Mouse (Mus musculus): ENCODE results near the gene Trpv6. TPM values are rescaled to one million over a fixed set of nuclear protein-coding genes. Genes with fewer than 3 reads are reported as not detected.

Trpv6 gene
- not detected in 2 replicates for polyA plus RNA-seq (2012; ENCODE audit: insufficient read depth, insufficient read length, missing spikeins)

DNA sequence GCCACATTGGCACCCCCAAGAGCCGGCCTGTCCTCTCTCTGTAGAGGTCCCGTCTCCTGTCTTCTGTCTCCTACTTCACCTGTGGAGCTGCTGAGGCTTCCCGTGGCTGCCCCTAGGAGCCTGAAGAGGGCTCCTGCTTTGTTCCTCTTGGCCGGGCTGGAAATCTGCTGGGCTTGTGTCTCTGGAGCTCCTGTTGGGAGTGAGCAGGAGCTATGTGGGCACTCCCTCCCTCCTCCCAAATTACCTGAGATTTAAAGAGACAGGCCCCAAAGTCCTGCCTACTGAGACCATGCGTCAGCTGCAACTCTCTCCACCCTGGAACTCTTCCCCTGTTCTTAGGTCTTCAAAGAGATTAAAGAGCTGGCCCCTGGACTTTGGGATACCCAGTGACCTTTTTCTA, at the start of gene Trpv6:
TSS of gene Trpv6 (minus strand) at position 228 of the 400 bp plus-strand sequence.
- no peak for TF ChIP-seq CTCF (IDR thresholded peaks at IDR 0.05; ENCODE audit: low read depth, low read length)
- no peak for TF ChIP-seq POLR2A (IDR thresholded peaks at IDR 0.05; ENCODE audit: borderline replicate concordance, low read depth, low read length)
- H3K27ac ChIP-seq (ENCODE audit: insufficient read depth, low read depth, low read length), result no peak within 1 kb of the TSS

DNA sequence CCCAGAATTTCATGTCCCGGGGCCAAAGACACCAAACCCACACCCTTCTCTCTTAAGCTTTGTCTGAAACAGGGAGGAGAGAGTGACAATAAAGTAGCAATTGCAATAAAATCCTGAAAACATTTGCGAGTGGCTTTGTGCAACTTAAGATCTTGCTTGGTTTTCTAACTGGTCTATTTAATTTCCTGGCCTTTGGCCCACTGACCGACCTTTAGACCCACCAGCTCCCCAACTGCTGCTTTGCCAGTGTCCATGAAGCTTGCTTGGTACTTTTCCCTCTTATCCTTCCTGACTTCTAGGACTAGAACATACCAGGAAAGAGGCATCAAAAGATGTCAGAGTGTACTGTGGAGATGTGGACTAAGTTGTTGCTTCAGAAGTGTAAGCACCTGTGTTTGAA, 49.4 kb upstream of the Trpv6 start:
- Histone ChIP-seq H3K4me3 (ENCODE audit: insufficient read depth, low read length) (no peak overlapping the region), H3K4me1 (ENCODE audit: control insufficient read depth, insufficient read depth, low read length) (no peaks in the 10 kb centered on the region), H3K27ac (ENCODE audit: insufficient read depth, low read depth, low read length) (no peak overlapping the region)
- TF ChIP-seq POLR2A (IDR thresholded peaks at IDR 0.05; ENCODE audit: borderline replicate concordance, low read depth, low read length) (no peak), CTCF (IDR thresholded peaks at IDR 0.05; ENCODE audit: low read depth, low read length) (no peak)

More for the DNA sequence above, at the start of gene Trpv6:
- no peaks in the 10 kb centered on the region for H3K4me1 ChIP-seq (ENCODE audit: control insufficient read depth, insufficient read depth, low read length)
- no peak within 1 kb of the TSS for H3K4me3 ChIP-seq (ENCODE audit: insufficient read depth, low read length)

DNA sequence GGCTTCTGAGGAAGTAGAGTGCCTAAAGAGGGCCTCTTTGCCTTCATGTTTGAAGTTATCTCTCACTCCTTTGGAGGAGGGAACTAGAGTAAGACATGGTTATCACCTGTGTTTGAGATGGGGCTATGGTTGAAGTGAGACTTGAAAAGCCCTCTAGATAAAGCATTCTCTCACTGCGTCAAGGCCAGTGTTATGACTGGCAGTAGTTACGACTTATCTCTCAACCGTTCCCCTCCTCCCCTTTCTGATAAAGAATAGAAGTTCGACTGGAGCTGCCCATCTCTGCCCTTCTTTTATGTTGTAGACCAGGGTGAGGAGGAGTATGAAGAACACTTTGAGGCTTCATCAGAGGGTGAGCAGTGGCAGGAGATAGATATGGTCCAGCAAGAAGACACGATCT, 48.7 kb upstream of the Trpv6 start:
- Histone ChIP-seq H3K4me1 (ENCODE audit: control insufficient read depth, insufficient read depth, low read length) (no peaks in the 10 kb centered on the region), H3K27ac (ENCODE audit: insufficient read depth, low read depth, low read length) (no peak overlapping the region), H3K4me3 (ENCODE audit: insufficient read depth, low read length) (no peak overlapping the region)
- TF ChIP-seq CTCF (IDR thresholded peaks at IDR 0.05; ENCODE audit: low read depth, low read length), result no peak
- TF ChIP-seq POLR2A (IDR thresholded peaks at IDR 0.05; ENCODE audit: borderline replicate concordance, low read depth, low read length), result no peak

DNA sequence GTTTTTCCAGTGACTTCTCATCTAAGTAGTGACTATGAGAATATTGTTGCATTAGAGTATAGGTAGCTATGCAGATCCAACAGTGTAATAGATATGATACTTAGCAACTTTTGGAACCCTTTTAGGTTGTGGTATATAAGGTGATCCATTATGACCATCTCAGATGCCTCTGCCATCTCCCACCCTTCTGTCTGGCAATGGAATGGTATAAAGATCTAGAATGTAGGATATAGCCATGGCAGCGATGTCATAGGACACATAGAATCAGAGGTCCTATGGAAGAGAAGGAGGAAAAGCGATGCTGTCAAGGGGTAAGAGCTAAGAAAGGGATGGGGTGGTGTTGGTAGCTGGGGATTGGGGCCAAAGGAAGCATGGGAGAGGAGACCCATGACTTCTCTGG, 47.9 kb upstream of the Trpv6 start, which contains the start of gene Llcfc1:
TSS of gene Llcfc1 (plus strand) at position 301 of the 400 bp plus-strand sequence.
- TF ChIP-seq POLR2A (IDR thresholded peaks at IDR 0.05; ENCODE audit: borderline replicate concordance, low read depth, low read length) (no peak), CTCF (IDR thresholded peaks at IDR 0.05; ENCODE audit: low read depth, low read length) (no peak)
- Histone ChIP-seq H3K27ac (ENCODE audit: insufficient read depth, low read depth, low read length) (no peak within 1 kb of the TSS), H3K4me3 (ENCODE audit: insufficient read depth, low read length) (no peak within 1 kb of the TSS), H3K4me1 (ENCODE audit: control insufficient read depth, insufficient read depth, low read length) (no peaks in the 10 kb centered on the region)

DNA sequence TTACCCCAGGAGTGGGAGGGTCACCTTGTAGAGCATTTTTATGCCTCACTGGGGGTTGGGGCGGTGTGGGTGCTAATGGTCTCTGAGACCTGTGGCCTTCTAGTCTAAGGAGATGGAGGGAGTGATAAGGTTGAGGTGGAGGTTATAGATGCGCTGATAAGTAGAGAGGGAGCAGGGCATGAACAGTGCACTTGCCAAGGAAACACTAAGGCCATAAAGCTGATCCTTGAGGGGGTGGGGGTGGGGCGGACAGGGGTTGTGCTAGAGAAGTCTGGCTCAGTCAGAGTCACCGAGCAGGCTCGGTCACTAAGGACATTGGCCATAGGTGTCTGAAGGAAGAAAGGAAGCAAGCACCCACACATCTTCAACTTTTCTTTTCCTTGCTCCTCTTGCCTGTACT, 45.5 kb upstream of the Trpv6 start:
- no peak for TF ChIP-seq POLR2A (IDR thresholded peaks at IDR 0.05; ENCODE audit: borderline replicate concordance, low read depth, low read length)
- TF ChIP-seq CTCF (IDR thresholded peaks at IDR 0.05; ENCODE audit: low read depth, low read length), result no peak
- no peak overlapping the region for H3K4me3 ChIP-seq (ENCODE audit: insufficient read depth, low read length)
- H3K27ac ChIP-seq (ENCODE audit: insufficient read depth, low read depth, low read length), result no peak overlapping the region
- no peaks in the 10 kb centered on the region for H3K4me1 ChIP-seq (ENCODE audit: control insufficient read depth, insufficient read depth, low read length)

DNA sequence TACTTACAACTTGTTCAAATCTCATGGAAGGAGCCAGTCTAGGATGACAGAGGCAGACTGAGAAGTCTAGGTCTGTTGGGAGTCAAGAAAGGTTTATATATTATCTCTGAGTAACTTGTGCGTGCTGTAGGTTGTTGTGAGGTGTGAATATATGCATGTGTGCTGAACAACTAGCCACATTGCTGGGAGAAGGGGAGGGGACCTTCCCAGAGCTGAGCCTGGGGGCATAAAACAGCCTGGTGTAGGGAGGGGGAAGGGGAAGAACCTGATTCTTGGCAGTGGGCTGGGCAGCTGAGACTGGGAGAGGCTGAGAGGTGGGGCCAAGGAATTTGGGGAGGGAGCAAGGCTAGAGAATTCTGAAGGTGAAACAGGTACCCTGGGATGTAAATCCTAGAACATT, 44.5 kb upstream of the Trpv6 start, which contains the start of gene Trpv5:
TSS of gene Trpv5 (minus strand) at position 101 of the 400 bp plus-strand sequence.
- no peak within 1 kb of the TSS for H3K27ac ChIP-seq (ENCODE audit: insufficient read depth, low read depth, low read length)
- TF ChIP-seq CTCF (IDR thresholded peaks at IDR 0.05; ENCODE audit: low read depth, low read length) (no peak), POLR2A (IDR thresholded peaks at IDR 0.05; ENCODE audit: borderline replicate concordance, low read depth, low read length) (no peak)
- H3K4me3 ChIP-seq (ENCODE audit: insufficient read depth, low read length), result no peak within 1 kb of the TSS

DNA sequence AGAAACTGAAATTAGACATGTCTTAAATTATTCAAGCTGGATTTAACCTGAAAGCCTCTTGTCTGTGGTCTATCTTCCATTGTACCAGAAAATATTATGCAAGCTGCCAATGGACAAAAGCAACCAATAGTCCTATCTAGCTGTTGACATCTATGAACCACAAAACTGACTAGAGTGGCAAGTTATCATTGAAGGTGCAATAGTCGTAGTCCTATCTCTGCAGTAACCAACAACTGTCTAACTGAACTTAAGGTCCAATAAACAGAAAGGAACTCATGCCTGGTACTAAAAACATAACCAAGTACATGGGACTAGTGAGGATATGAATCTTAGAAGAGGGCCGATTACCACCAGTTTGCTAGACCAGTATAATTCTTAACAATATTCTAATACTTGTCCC, 40.3 kb upstream of the Trpv6 start:
- H3K4me1 ChIP-seq (ENCODE audit: control insufficient read depth, insufficient read depth, low read length), result no peaks in the 10 kb centered on the region
- H3K4me3 ChIP-seq (ENCODE audit: insufficient read depth, low read length), result no peak overlapping the region
- TF ChIP-seq POLR2A (IDR thresholded peaks at IDR 0.05; ENCODE audit: borderline replicate concordance, low read depth, low read length) (no peak), CTCF (IDR thresholded peaks at IDR 0.05; ENCODE audit: low read depth, low read length) (no peak)
- H3K27ac ChIP-seq (ENCODE audit: insufficient read depth, low read depth, low read length), result no peak overlapping the region

More for the DNA sequence above, 44.5 kb upstream of the Trpv6 start, which contains the start of gene Trpv5:
- no peaks in the 10 kb centered on the region for H3K4me1 ChIP-seq (ENCODE audit: control insufficient read depth, insufficient read depth, low read length)

DNA sequence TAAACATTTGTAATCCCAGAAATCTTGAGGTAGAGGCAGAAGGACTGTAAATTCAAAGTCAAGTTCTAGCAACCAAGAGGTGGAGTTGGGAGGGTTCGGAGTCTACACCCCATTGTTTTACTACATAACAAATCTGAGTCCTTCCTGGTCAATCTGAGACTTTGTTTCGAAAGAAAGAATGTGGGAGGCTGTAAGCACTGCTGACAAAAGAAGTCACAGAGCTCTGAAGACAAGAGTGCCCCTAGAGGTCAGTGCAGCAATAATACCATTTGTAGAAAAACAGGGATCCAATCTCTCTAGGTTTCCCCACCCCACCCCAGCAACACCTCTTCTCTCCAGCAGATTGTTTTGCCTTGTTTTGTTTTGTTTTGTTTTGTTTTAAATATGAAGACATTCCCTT, 26.1 kb upstream of the Trpv6 start:
- no peak overlapping the region for H3K27ac ChIP-seq (ENCODE audit: insufficient read depth, low read depth, low read length)
- H3K4me3 ChIP-seq (ENCODE audit: insufficient read depth, low read length), result no peak overlapping the region
- H3K4me1 ChIP-seq (ENCODE audit: control insufficient read depth, insufficient read depth, low read length), result no peaks in the 10 kb centered on the region
- TF ChIP-seq POLR2A (IDR thresholded peaks at IDR 0.05; ENCODE audit: borderline replicate concordance, low read depth, low read length) (no peak), CTCF (IDR thresholded peaks at IDR 0.05; ENCODE audit: low read depth, low read length) (no peak)

DNA sequence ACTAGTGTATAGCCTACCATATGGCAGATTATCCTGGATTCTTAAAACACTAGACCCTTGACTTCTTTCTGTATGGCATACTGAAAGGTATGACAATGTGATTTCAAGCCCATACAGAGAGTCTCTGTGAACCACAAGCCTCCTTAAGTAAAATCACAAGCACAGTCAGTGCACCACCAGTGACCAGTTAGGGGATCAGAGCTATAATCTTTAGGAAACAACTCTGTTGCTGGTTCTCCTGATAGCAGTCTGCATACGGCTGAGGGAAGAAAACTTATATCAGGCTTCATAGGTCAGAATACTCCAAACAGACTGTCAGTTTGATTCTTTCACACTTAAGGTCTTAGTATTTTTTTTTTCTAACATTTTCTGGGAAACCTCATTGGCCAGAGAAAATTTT, 22.3 kb upstream of the Trpv6 start:
- Histone ChIP-seq H3K4me1 (ENCODE audit: control insufficient read depth, insufficient read depth, low read length) (no peaks in the 10 kb centered on the region), H3K27ac (ENCODE audit: insufficient read depth, low read depth, low read length) (no peak overlapping the region), H3K4me3 (ENCODE audit: insufficient read depth, low read length) (no peak overlapping the region)
- TF ChIP-seq POLR2A (IDR thresholded peaks at IDR 0.05; ENCODE audit: borderline replicate concordance, low read depth, low read length), result no peak
- TF ChIP-seq CTCF (IDR thresholded peaks at IDR 0.05; ENCODE audit: low read depth, low read length), result no peak

DNA sequence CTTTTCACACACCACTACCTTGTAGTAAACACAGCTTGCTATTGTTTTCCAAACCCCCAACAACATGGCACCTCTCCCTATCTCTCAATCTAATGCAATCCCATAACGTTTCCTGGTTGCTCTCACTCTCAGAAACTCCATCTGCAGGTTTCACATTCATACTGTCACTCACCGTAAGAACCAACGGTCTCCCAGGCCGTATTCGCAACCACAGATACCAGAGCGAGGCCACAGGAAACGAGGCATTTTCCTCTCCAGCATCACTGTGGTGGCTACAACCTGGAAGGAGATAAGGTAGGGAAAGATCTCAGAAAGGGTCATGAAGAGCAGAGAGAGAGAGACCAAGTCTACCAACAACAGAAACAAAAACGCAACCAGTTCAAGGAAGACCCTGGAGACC, 18.4 kb upstream of the Trpv6 start:
- no peak overlapping the region for H3K27ac ChIP-seq (ENCODE audit: insufficient read depth, low read depth, low read length)
- TF ChIP-seq POLR2A (IDR thresholded peaks at IDR 0.05; ENCODE audit: borderline replicate concordance, low read depth, low read length) (no peak), CTCF (IDR thresholded peaks at IDR 0.05; ENCODE audit: low read depth, low read length) (no peak)
- no peak overlapping the region for H3K4me3 ChIP-seq (ENCODE audit: insufficient read depth, low read length)
- H3K4me1 ChIP-seq (ENCODE audit: control insufficient read depth, insufficient read depth, low read length), result no peaks in the 10 kb centered on the region

DNA sequence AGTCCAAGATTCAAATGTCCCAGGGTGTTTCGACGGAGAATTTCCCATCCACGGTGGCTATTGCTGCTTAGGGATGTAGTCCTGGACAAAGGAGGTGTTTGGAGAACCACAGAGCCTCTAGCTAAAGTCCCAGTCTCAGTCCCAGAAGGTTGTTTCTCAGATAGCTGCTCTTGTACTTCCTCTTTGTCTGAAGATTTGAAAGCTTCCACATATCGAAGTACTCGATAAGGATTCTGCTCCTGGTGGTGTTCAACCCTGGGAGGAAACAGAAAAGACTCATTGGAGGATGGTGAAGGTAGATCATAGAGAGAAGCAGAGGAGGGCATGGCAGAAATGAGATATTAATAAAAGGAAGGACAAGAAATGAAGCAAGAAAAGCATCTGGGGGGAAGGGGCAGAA, 17.0 kb upstream of the Trpv6 start:
- Histone ChIP-seq H3K27ac (ENCODE audit: insufficient read depth, low read depth, low read length) (no peak overlapping the region), H3K4me1 (ENCODE audit: control insufficient read depth, insufficient read depth, low read length) (no peaks in the 10 kb centered on the region), H3K4me3 (ENCODE audit: insufficient read depth, low read length) (no peak overlapping the region)
- TF ChIP-seq POLR2A (IDR thresholded peaks at IDR 0.05; ENCODE audit: borderline replicate concordance, low read depth, low read length) (no peak), CTCF (IDR thresholded peaks at IDR 0.05; ENCODE audit: low read depth, low read length) (no peak)

Data from bone marrow macrophage, adult 2 months (primary cell).